Mouse (Mus musculus) myocyte (in vitro differentiated cells): ENCODE measurements around the gene Olfr1501. TPM values are rescaled to one million over a fixed set of nuclear protein-coding genes. Genes with fewer than 3 reads are reported as not detected.
"Not testable (repeated sequence)": the region's sequence is repeated elsewhere in the genome, so short reads cannot be mapped to it uniquely, and the experiment has no call there.

Source experiments
- H3K27me3 ChIP-seq: one replicate; pipeline ENCODE4 v1.6.1; 2011; ENCODE audit not compliant: control insufficient read depth, insufficient read depth, insufficient read length
- H3K36me3 ChIP-seq: one replicate; pipeline ENCODE4 v1.6.1; 2011; ENCODE audit not compliant: control insufficient read depth, insufficient read depth
- H3K4me2 ChIP-seq: one replicate; pipeline ENCODE4 v1.6.1; 2011; ENCODE audit warnings: low read depth, control low read depth
- H3K4me3 ChIP-seq: one replicate; pipeline ENCODE4 v1.5.1; 2011; ENCODE audit warnings: mild to moderate bottlenecking, control low read depth, moderate library complexity
- H3K79me2 ChIP-seq: one replicate; pipeline ENCODE4 v1.6.1; 2011; ENCODE audit not compliant: control insufficient read depth, insufficient read depth
- H3ac ChIP-seq: one replicate; pipeline ENCODE4 v1.6.1; 2011; ENCODE audit not compliant: control insufficient read depth, insufficient read length
- CEBPB ChIP-seq: IDR thresholded peaks from 2 replicates; pipeline ENCODE4 v1.6.1; 2011; ENCODE audit warnings: mild to moderate bottlenecking, moderate library complexity; ENCODE audit not compliant: poor library complexity, insufficient read depth, severe bottlenecking
- E2F4 ChIP-seq: IDR thresholded peaks from one replicate; pipeline ENCODE4 v1.6.1; 2011; ENCODE audit warnings: mild to moderate bottlenecking, control low read depth, moderate library complexity; ENCODE audit not compliant: insufficient read depth
- MAX ChIP-seq: IDR thresholded peaks from one replicate; pipeline ENCODE4 v1.6.1; 2011; ENCODE audit warnings: low read depth, mild to moderate bottlenecking, control low read depth
- MYOD1 ChIP-seq, 3 experiments: IDR thresholded peaks; one replicate each; pipeline ENCODE4 v1.6.1; 2011; ENCODE audit warnings: control low read depth in 2 of 3, low read depth in 2 of 3, mild to moderate bottlenecking in 2 of 3, moderate library complexity in 1 of 3; ENCODE audit not compliant: insufficient read length in 2 of 3, control insufficient read depth in 1 of 3
- MYOG ChIP-seq, 3 experiments: IDR thresholded peaks; one replicate each; pipeline ENCODE4 v1.6.1; 2011; ENCODE audit warnings: control low read depth in 2 of 3, low read depth in 2 of 3, mild to moderate bottlenecking in 2 of 3; ENCODE audit not compliant: insufficient read length in 2 of 3, control insufficient read depth in 1 of 3, insufficient read depth in 1 of 3
- POLR2A ChIP-seq: IDR thresholded peaks from one replicate; pipeline ENCODE4 v1.6.1; 2011; ENCODE audit warnings: low read depth, mild to moderate bottlenecking, control low read depth, moderate library complexity; ENCODE audit not compliant: insufficient read length
- POLR2AphosphoS2 ChIP-seq: IDR thresholded peaks from one replicate; pipeline ENCODE4 v1.6.1; 2011; ENCODE audit warnings: low read depth, control low read depth; ENCODE audit not compliant: insufficient read length
- REST ChIP-seq: IDR thresholded peaks from one replicate; pipeline ENCODE4 v1.6.1; 2011; ENCODE audit warnings: mild to moderate bottlenecking, control low read depth, moderate library complexity; ENCODE audit not compliant: insufficient read depth, insufficient read length
- SRF ChIP-seq: IDR thresholded peaks from one replicate; pipeline ENCODE4 v1.6.1; 2011; ENCODE audit warnings: low read depth; ENCODE audit not compliant: control insufficient read depth, insufficient read length
- TCF12 ChIP-seq: IDR thresholded peaks from one replicate; pipeline ENCODE4 v1.6.1; 2011; ENCODE audit warnings: mild to moderate bottlenecking, control low read depth; ENCODE audit not compliant: poor library complexity, insufficient read depth, severe bottlenecking
- TCF3 ChIP-seq: IDR thresholded peaks from one replicate; pipeline ENCODE4 v1.6.1; 2011; ENCODE audit warnings: low read depth, control low read depth; ENCODE audit not compliant: insufficient read length
- USF1 ChIP-seq: IDR thresholded peaks from one replicate; pipeline ENCODE4 v1.6.1; 2011; ENCODE audit warnings: low read depth, mild to moderate bottlenecking, control low read depth, moderate library complexity
- polyA plus RNA-seq: library from polyadenylated mRNA; unstranded; fragments of >200 nt; fragmentation: generic; extraction: Trizol; gene quantifications from one replicate; pipeline ENCODE4 v1.2.1, GENCODE M21; 2012; ENCODE audit warnings: missing spikeins

The Olfr1501 gene
- polyA plus RNA-seq, 1 experiment: not detected

DNA sequence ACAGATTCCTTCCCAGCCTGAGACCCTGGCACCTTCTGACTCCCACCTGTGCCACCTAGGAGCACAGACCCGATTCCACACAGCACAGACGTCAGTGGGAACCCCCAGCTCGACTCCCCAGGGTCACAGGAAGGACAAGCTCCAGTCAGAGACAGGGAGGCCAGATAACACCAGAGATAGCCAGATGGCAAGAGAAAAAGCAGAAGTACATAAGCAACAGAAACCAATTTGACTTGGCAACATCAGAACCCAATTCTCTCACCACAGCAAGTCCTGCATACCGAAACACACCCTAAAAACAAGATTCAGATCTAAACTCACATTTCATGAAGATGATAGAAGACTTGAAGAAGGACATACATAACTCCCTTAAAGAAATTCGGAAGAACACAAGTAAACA lies 29.6 kb downstream of the Olfr1501 start:
- Histone ChIP-seq H3K4me3 (no peak overlapping the region), H3K4me2 (no peak overlapping the region), H3K79me2 (no peaks in the 10 kb centered on the region), H3ac (no peak overlapping the region), H3K27me3 (no peaks in the 10 kb centered on the region), H3K36me3 (no peaks in the 10 kb centered on the region)
- TF ChIP-seq USF1 (no peak), CEBPB (no peak), REST (no peak), TCF12 (no peak), E2F4 (no peak), MAX (no peak), POLR2AphosphoS2 (no peak), POLR2A (no peak), SRF (no peak), MYOD1 (IDR thresholded peaks at IDR 0.05; ENCODE audit: control insufficient read depth in 1 of 3, insufficient read length in 2 of 3, low read depth in 2 of 3) (no peak), TCF3 (no peak)

DNA sequence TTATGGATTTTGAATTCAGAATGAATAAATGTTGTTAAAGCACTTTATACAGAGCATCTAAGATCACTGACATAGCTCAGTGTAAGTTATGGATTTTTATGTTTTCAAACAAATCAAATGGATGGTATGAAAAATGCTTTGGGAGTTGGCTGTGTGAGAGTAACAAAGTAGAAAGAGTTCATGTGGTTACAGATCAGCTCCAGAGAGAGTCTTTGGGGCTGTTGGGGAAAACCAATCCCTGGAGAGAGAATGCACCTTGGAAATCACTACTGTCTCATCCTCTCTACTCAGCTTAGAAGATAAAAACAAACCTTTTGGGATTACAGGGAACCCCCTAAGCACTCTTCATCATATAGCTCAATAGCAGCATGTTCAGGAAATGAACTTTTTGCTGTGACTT lies 31.1 kb downstream of the Olfr1501 start, which contains the start of gene Olfr1499:
Gene Olfr1499 (minus strand): TSS at position 101 of the 400 bp plus-strand sequence.
- no peaks in the 10 kb centered on the region for H3K79me2 ChIP-seq
- no peak within 1 kb of the TSS for H3K4me3 ChIP-seq
- H3K27me3 ChIP-seq: no peaks in the 10 kb centered on the region
- no peak within 1 kb of the TSS for H3K4me2 ChIP-seq
- H3ac ChIP-seq: no peak within 1 kb of the TSS
- no peaks in the 10 kb centered on the region for H3K36me3 ChIP-seq
- no peak for TF ChIP-seq TCF12
- TF ChIP-seq TCF3: no peak
- TF ChIP-seq CEBPB: no peak
- no peak for TF ChIP-seq POLR2A
- no peak for TF ChIP-seq USF1
- TF ChIP-seq SRF: no peak
- no peak for TF ChIP-seq E2F4
- TF ChIP-seq MAX: no peak
- TF ChIP-seq POLR2AphosphoS2: no peak

DNA sequence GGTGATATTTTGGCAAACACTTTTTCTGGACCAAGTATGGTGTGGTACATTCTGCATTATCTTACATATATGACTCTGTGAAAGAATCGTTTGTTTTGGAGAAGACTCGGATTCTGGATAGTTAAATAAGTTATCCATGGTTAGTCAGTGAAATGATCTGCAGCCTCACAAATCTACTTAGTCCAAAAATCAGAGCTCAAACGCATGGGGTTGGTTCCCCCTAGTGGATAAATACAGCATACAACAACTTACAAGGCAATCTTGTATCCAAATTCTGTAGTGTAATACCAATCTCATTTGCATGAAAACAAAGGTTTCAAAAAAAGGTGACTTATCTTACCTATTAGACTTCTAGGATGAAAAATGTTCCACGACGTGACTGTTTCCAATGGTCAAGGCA lies 31.7 kb downstream of the Olfr1501 start:
- no peaks in the 10 kb centered on the region for H3K27me3 ChIP-seq
- no peaks in the 10 kb centered on the region for H3K36me3 ChIP-seq
- H3K4me2 ChIP-seq: no peak overlapping the region
- no peak overlapping the region for H3ac ChIP-seq
- H3K79me2 ChIP-seq: no peaks in the 10 kb centered on the region
- TF ChIP-seq SRF (no peak), E2F4 (no peak), MYOD1 (IDR thresholded peaks at IDR 0.05; ENCODE audit: control insufficient read depth in 1 of 3, insufficient read length in 2 of 3, low read depth in 2 of 3) (no peak), CEBPB (no peak), MYOG (IDR thresholded peaks at IDR 0.05; ENCODE audit: control insufficient read depth in 1 of 3, insufficient read depth in 1 of 3, insufficient read length in 2 of 3, low read depth in 2 of 3) (no peak), MAX (no peak), POLR2A (no peak), USF1 (no peak), REST (no peak), TCF3 (no peak), TCF12 (no peak), POLR2AphosphoS2 (no peak)
- no peak overlapping the region for H3K4me3 ChIP-seq

DNA sequence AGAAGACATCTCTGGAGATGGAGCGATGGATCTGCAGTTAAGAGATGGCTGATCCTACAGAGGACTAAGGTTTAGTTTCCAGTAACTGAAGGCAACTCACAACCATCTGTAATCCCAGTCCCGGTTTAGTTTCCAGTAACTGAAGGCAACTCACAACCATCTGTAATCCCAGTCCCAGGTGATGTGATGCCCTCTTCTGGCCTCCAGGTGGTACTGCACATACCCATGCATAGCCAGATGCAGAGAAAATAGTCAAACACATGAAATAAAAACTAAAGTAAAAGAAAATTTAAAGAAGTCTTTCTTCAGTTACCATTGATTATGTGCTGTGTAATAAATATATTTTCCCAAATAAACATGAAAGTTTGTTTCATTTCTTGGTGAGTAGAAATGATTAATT lies 37.7 kb downstream of the Olfr1501 start:
- no peaks in the 10 kb centered on the region for H3K27me3 ChIP-seq
- H3ac ChIP-seq: no peak overlapping the region
- TF ChIP-seq TCF3 (no peak), USF1 (no peak), TCF12 (no peak), POLR2A (no peak)

DNA sequence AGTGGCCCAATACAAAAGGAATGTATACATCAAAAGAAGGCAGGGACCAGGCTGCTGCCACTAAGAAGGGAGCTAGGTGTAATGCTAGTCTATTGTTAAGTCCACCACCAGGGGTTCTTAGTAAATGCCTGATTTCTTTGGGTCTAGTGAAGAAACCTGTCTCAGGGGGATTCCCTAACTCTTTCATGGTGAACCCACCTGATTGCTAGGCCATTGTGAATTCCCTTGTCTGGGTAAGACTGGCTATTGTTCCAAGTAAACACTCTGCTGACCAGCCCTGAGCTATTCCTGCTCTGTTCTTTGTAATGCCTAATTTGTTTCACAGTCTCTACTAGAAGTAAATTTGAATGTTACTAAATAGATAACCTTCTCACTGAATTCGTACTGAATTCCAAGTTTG lies 45.0 kb downstream of the Olfr1501 start:
- not testable (repeated sequence) for H3ac ChIP-seq, H3K79me2 ChIP-seq, H3K4me3 ChIP-seq, H3K27me3 ChIP-seq, H3K4me2 ChIP-seq, H3K36me3 ChIP-seq

More for the DNA sequence above, 37.7 kb downstream of the Olfr1501 start:
- Histone ChIP-seq H3K79me2 (no peaks in the 10 kb centered on the region), H3K4me2 (no peak overlapping the region), H3K36me3 (no peaks in the 10 kb centered on the region), H3K4me3 (no peak overlapping the region)

DNA sequence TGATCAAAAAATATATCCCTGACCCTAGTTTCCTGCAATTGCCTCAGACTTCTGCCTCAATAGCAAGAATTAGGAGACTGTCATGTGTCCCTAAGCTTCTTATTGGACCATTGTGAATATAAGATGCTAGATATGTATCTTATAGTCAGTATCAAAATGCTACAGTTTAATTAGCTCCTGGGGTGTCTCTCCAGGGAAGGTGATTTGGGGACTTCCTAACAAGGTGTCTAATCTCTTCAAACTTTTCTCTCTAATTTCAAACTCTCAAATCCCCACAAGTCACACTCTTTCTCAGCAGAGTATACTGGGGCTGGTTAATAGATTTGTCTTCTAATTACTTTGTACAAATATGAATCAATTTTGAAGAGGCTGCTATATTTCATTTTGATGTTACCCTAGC lies 52.4 kb downstream of the Olfr1501 start, which contains the start of gene Olfr1497:
Gene Olfr1497 (minus strand): TSS at position 101 of the 400 bp plus-strand sequence.
- Histone ChIP-seq H3K27me3 (no peaks in the 10 kb centered on the region), H3ac (no peak within 1 kb of the TSS), H3K4me2 (no peak within 1 kb of the TSS), H3K4me3 (no peak within 1 kb of the TSS), H3K79me2 (no peaks in the 10 kb centered on the region), H3K36me3 (no peaks in the 10 kb centered on the region)
- TF ChIP-seq TCF12: no peak
- no peak for TF ChIP-seq POLR2A
- TF ChIP-seq CEBPB: no peak
- no peak for TF ChIP-seq MYOD1 (IDR thresholded peaks at IDR 0.05; ENCODE audit: control insufficient read depth in 1 of 3, insufficient read length in 2 of 3, low read depth in 2 of 3)
- no peak for TF ChIP-seq MAX
- TF ChIP-seq USF1: no peak
- TF ChIP-seq MYOG (IDR thresholded peaks at IDR 0.05; ENCODE audit: control insufficient read depth in 1 of 3, insufficient read depth in 1 of 3, insufficient read length in 2 of 3, low read depth in 2 of 3): no peak
- no peak for TF ChIP-seq E2F4
- TF ChIP-seq SRF: no peak
- TF ChIP-seq POLR2AphosphoS2: no peak
- TF ChIP-seq REST: no peak
- no peak for TF ChIP-seq TCF3
